Mouse (Mus musculus): Measurements from ENCODE around the gene Gm27021.
A peak's percentile ranks its signal among the peaks of the same experiment; 100 is the strongest.

Gm27021 gene

DNA sequence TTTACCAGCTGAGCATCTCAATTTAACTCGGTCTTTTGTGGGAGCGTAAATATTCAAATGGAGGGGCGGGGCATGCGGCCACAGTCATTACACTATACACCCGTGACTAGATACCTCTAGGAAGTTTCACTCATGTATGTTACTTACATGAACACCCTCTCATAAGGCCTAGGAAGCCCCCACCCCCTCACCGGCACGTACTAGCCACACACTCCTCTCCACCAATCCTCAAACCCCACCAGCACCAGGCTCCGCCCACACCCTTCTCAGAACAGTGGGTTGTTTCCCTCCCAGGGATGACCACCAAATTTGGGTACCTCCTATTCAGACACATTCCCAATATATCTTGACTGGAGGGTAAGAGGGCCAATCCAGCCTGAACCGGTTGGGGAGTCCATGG is 60.4 kb downstream of the Gm27021 start:
- no peak for DNase-seq (ENCODE audit: low read depth in 2 of 2, low spot score in 2 of 2)

DNA sequence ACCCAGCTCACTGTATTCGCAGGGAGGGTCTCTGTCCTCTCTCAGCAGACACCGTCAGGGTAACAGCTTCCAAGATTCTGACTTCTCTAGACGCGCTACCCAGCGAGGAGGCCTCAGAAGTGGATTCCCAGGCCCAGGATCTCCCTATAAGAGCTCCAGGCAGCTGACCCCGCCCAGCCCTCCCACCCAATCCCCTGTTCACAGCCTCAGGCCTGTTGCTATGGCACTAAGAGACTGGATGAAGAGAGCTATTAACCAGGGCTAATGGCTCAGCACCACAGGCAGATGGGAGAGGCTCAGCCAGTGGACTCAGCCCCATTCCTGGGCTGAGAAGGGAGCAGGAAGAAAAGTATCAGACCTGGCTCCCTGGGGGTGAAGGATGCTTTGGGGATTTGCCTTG is 65.2 kb downstream of the Gm27021 start:
- no peak for DNase-seq (ENCODE audit: low read depth in 2 of 2, low spot score in 2 of 2)

DNA sequence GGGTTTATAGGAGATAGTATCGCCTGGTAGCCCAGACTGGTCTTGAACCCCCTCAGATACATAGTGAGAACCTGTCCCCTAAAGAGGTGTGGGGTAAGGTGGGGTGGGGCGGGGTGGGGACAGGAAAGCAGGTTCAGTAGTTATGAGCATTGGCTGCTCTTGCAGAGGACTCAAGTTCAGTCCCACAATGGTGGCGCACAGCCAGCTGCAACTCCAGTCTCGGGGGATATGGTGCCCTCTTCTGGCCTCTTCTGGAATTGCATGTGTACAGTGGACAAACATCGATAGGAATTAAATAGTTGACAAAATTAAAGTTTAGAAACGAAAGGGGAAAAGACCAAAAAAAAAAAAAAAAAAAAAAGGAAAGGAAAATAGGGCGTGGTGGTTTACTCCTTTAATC is 68.4 kb downstream of the Gm27021 start:
- peak; percentile 72 to 73 for DNase-seq (ENCODE audit: low read depth in 2 of 2, low spot score in 2 of 2)

DNA sequence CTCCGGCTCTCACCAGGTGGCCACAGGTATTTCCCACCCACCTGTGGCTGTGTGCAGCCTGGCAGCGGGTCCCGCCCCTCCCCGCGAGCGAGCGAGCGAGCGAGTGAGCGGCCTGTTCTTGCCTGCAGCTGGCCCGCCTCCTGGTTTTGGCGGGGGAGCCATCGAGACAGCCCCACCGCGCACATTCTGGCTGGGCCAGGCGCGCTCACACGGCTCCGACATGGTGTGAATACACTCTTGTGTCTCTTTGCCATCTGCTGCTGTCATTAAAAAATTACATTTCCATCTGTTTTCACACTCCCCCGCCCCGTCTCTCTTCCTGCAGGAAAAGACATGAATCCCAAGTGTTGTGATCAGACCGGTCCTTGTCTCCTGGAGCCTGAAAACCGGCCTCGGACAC is 69.3 kb downstream of the Gm27021 start:
- no peak for DNase-seq (ENCODE audit: low read depth in 2 of 2, low spot score in 2 of 2)

DNA sequence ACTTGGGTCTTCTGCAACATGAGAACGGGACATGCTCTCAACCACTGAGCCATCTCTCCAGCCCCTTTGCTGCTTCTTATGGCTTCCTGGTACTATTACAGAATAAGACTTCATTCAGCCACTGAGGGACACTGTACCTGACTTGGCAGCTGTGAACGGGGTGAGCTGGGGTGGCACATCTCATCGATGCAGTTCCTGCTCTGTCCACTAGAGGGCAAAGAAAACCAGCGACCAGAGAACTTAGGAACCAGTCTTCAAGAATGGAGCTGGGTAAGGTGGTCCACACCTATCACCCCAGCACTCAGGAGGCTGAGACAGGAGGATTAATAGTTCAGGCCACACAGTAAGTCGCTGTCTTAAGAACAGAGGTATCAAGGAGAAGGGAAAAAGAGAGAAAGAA is 71.9 kb downstream of the Gm27021 start:
- DNase-seq (ENCODE audit: low read depth in 2 of 2, low spot score in 2 of 2): peak; percentile 58 to 60

DNA sequence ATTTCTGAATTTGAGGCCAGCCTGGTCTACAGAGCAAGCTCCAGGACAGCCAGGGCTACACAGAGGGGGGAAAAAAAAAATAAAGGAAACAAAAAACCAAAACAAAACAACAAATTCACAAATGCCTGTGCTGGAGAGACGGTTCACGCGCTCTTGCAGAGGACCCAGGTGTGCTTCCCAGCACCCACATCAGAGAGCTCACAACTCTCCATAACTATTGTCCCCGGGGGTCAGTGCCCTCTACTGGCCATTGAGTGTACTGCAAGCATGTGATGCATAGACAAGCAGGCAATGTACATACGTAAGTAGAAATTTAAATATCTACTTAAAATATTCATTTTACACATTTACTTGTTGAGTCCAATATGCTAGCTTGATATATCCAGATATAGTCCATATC is 73.3 kb downstream of the Gm27021 start:
- DNase-seq (ENCODE audit: low read depth in 2 of 2, low spot score in 2 of 2): peak in 1 of 2 experiments; percentile 31

DNA sequence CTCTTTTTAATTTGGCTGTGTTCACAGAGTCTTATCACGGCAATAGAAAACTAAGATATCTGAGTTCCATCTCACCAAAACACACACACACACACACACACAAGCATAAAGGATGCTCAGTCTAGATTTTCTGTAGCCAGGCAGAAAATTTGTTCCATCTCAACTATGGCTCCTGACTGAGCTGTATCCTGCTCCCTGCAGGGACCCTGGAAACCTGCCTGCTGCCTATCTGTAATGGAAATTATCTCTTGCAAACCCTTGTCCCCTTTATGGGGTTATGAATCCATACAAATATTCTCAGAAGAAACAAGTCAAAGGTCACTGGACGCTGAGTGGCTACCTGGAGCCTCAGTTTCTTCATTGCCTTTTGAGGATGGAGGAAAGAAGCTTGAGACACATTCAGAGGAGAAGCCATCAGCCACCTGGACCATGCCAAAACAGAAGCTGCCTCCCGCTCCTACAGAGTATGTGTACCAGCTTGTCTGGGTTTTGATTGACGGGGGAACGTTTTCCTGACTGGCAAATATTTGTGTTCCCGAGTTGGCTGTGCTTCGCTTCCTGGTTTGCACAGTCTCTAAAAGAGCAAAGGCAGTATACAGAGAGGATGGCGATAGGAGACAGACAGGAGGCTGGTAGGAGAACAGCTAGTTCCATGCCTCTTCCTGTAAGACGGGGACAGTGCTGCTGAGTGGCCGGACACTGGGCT is 76.1 kb downstream of the Gm27021 start:
- no peak for DNase-seq (ENCODE audit: low read depth in 2 of 2, low spot score in 2 of 2)

DNA sequence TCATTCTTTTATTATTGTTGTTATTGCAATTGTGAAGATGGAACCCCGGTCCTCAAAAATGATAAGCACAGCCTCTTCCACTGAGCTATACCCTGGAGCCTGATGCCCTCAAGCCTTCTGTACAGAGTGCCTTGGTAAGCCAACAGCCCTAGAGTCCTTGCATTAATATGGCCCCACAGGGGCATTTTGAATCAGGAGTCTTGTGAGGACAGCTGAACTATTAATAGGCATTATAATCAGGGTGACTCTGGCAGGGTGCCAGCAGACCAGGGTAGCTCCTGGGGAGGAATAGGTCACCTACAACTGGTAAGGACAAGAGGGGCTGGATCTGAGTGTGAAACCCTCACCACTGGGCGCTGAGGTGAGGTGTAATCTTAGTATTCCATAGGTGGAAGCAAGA is 78.0 kb downstream of the Gm27021 start:
- DNase-seq (ENCODE audit: low read depth in 2 of 2, low spot score in 2 of 2): no peak

DNA sequence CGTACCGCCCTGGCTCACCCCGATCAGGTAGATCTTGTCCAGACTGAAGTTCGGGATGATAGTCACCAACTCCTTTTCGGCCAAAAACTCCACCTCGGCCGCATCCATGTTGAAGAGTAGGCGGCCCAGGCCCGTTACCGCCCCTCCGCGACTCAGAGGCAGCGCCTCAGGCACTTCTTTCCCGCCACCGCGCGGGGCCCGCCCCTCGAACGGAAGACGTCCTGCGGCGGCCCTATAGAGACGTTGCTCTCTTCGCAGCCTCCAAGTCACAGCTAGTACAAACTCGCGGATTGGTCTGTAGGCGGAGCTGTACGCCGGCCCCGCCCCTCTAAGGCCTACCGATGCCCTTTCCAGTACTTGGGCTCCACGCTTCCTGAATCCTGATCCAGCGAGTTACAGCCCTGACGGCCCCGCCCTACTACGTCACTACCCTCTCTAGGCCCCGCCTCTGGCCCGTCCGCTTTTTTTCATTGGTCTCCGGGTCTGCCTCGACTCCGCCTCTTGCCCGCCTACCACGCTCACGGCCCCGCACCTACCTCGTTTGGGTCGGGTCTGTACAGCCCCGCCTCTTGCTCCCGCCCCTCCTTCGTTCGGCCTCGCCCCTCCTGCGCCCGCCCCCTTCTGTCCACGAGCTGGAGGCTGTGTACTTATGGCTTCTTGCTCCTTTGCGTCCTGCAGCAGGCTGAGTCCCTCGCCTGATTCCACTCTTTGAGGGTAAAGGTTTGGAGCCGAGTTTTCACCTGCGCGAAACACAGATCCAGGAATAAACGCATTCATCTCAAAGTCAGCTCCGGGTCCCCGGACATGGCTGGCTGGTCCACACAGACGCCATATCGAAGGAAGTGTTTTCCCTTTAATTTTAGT is 78.7 kb downstream of the Gm27021 start, which contains the start of gene Gins2:
TSS of gene Gins2 (minus strand) at position 397 of the 864 bp plus-strand sequence.
- DNase-seq (ENCODE audit: low read depth in 2 of 2, low spot score in 2 of 2): peak; percentile 98

DNA sequence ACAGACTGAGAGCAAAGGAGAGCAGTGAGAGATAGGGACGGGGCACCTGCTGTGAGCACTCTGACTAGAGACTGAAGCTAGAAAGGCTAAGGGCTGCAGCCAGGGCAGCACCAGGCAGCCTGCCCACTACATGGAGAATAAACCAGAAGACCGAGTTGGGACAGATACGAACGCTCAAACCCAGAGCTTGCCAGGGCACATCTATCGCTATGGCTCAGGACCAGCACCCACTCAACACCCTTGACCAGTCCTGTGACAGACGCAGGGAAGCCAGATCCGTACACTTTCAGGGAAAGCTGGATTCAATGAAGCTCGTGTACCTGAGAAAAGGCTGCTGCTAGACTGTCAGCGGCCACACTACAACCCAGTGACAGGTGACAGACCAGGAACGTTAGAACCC is 82.4 kb downstream of the Gm27021 start:
- no peak for DNase-seq (ENCODE audit: low read depth in 2 of 2, low spot score in 2 of 2)

DNA sequence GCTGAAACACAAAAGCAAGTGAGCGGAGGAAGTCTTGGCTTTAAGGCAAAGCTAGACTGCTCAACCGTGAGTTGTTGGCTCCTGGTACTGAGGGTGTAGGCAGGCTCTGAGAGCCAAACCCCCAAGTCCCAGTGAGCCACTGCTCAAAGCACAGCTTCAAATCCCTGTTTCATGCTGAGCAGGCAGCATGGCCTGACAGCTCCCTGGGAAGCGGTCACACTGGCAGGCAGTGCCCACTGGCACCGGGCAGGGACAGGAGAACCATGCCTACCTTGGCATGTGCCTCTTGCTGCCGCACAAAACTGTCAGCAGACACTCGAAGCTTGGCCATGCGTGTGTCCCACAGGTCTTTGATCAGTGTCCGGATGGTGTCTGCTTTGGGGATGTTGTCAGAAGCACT is 86.1 kb downstream of the Gm27021 start:
- DNase-seq (ENCODE audit: low read depth in 2 of 2, low spot score in 2 of 2): no peak

DNA sequence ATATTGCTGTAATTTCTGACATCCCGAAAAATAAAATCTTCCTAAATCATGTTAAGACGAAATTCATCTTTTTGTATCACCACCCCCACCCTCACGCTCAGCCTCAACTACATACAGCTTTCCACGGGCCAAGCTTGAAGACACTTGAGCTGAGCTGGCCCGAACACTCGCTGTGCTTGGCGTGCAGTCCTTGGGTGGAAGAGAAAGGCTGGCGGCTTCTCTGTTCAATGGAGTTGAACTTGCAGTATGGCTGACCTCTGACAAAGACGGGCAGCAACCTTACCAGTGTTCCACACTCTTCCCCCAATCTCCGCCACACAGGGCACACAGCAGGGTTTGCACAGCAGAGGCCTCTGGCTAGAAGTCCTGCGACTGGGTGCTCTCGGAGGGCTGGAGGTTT is 86.5 kb downstream of the Gm27021 start:
- DNase-seq (ENCODE audit: low read depth in 2 of 2, low spot score in 2 of 2): no peak

DNA sequence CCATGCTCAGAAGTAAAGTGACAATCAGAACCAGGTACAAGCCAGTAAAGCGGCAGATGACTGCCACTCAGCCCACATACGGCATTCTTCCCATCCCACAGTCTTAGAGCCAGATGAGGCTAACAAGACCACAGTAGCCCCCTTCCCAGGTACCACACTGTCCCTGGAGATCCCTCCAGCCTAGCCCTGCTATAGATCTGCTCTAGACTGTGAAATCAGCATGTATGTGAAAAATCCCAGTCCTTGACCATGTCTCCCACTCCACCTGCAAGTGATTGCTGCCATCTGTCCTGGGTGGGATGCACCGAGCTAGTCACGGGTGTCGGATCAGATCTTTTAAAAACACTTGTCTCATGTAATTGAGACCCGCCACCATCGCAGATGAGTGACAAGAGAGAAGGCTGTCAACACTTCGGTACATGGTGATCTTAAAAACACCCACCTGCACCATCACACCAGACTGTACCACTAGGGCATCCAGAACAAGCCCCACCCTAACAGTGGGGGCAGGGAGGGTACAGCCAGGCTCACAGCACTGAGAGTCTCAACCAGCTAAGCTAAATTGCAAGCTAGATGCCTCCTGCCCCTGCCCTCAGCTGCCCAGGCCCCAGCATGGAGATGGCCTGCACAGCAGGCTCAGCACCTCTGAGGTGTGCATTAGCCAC is 87.4 kb downstream of the Gm27021 start:
- no peak for DNase-seq (ENCODE audit: low read depth in 2 of 2, low spot score in 2 of 2)

DNA sequence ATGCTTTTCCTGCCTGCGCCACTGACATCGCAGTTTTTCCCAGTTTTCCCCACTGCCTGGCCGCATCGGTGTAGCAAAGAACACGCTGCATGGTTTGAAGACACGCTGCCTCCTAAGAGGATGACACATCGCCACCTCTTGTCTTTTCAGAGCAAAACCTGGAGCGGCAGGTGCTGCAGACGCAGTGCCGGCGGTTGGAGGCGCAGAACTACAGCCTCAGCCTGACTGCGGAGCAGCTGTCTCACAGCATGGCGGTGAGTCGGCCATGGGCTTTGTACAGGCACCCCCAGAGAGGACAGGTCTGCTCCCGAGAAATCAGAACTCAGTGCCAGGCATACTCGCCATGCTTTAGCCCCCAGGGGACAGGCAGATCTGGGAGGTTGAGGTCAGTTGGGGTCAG is 90.1 kb downstream of the Gm27021 start:
- DNase-seq (ENCODE audit: low read depth in 2 of 2, low spot score in 2 of 2): no peak

DNA sequence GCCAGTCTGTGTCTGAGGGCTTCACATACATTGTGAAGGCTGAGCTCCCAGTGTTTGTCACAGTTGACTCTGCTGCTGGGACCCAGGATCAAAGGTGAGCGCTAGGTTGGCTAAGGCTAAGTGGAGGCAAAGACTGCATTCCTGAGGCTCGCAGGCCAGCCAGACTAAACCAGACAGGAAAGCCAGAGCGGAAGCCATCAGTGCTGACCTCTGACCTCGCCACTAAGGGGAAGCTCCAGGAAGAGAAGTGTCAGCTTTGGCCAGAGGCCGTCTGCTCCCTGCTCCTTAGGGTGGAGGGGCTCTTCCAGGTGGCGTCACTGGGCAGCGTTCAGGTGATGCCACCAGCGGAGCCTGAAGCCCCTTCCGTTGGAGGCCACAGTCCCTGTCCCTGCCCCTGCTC is 92.1 kb downstream of the Gm27021 start:
- DNase-seq (ENCODE audit: low read depth in 2 of 2, low spot score in 2 of 2): no peak

DNA sequence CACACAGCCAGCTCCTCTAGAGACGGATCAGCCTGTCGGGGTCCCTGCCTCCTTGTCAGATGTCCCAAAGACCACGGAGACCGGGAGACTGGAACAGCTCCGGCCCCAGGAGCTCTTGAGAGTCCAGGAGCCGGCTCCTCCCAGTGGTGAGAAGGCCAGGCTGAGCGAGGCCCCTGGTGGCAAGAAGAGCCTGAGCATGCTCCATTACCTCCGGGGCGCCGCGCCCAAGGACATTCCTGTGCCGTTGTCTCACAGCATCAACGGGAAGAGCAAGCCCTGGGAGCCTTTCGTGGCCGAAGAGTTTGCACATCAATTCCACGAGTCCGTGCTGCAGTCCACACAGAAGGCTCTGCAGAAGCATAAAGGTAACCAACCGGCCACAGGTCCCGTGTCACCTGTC is 92.9 kb downstream of the Gm27021 start:
- no peak for DNase-seq (ENCODE audit: low read depth in 2 of 2, low spot score in 2 of 2)

DNA sequence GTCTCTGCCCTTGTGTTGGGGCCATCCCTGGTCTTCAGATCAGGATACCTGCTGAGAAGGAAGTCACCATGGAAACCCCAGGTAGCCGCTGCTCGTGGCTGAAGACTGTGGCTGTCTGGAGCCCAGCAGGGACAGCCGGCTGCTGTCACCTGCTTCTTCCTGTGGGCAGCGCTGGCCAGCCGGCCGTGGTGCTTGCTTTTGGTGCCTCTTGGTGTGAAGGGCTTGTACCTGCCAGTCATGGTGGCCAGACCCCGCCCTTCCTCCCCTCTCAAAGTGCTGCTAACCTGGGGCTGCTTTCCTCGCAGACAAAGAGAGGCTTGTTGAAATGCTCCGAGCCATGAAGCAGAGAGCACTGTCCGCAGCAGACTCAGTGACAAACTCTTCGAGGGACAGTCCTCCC is 94.0 kb downstream of the Gm27021 start:
- DNase-seq (ENCODE audit: low read depth in 2 of 2, low spot score in 2 of 2): no peak

DNA sequence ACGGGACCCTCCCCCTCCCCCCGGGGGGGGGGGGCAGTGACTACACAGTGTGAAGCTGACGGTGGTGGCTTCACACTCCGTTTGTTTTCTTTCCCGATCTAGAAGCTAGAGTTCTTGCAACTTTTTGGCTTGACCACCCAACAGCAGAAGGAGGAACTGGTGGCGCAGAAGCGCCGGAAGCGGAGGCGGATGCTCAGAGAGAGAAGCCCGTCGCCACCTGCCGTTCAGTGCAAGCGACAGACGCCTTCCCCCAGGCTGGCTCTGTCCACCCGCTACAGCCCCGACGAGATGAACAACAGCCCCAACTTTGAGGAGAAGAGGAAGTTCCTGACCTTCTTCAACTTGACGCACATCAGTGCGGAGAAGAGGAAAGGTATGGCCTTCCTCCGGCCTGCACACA is 95.3 kb downstream of the Gm27021 start:
- no peak for DNase-seq (ENCODE audit: low read depth in 2 of 2, low spot score in 2 of 2)

DNA sequence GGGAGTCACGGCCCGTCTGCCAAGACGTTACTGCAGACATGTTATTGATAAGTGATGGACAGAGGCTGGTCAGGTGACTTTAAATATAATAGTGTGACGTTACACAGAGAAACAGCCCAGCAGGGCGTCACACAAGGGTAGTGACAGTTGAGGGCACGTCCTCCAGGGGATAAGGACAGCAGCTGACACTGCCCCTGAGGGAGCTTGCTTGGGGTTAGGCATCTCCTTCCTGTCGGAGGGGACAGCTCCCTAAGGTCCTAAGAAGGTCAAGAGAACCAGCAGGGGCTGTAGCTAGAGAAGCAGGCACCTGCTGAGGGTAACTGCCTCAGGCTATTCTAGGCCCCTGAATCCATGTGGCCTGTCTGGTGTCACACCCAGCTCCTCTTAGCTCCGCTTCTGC is 96.3 kb downstream of the Gm27021 start:
- no peak for DNase-seq (ENCODE audit: low read depth in 2 of 2, low spot score in 2 of 2)

DNA sequence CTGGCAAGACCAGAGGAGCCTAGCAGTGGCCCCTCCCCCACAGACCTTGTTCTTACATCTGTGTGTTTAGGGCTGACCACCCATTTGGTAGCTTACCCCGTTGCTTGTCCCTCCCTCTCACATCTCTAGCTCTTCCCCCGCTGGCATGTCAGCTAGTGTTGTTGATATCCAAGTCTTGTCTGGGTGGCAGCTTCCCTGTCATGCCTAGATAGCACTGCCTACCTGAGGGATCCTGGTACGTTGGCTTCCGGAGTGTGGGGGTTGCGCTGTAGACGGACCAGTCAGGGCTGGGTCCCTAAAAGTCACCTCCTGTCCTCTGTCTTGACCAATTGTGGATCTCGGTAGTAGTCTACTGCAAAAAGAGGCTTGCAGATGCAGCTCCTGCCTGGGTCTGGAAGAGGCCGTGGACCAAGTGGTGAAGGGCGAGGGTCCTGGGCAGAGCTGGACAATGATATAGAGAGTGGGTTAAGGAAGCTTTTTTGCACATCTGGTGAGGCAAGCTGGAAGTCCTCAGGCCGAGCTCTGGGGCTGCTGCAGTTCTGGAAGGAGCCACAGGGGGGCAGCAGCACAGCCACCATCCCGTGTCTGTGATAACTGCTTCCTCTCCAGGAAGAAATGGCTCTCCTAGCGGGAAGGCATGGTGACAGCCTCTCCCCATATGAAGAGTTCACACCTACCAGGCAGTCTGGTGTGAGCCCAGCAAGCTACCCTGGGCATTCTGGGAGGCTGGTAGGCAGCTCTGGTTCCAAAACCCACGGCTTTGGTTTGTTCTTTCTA is 97.8 kb downstream of the Gm27021 start:
- peak; percentile 55 to 62 for DNase-seq (ENCODE audit: low read depth in 2 of 2, low spot score in 2 of 2)

DNA sequence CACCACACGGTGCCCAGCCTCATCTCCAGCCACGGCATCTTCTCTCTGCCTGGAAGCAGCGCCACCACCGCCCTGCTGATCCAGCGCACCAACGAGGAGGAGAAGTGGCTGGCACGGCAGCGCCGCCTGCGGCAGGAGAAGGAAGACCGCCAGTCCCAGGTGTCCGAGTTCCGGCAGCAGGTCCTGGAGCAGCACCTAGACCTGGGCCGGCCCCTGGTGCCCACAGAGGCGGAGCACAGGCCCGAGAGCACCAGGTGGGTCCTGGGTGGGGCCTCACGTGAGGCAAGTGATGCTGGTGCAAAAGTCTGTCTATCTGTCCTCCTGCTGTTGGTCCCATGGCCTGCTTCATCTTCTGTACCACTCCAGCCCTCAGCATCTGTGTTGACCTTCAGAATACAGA is 98.8 kb downstream of the Gm27021 start:
- DNase-seq (ENCODE audit: low read depth in 2 of 2, low spot score in 2 of 2): no peak
